Mouse (Mus musculus): ENCODE measurements at regions not wholly inside any gene's neighbourhood (a gene's known extent, or its start where the extent isn't known, plus 50 kb on each side); places are given as distances from the start of the nearest gene placed in this dataset.
A peak's percentile ranks its signal among the peaks of the same experiment; 100 is the strongest.

- DNase-seq, result no peak
Measured at GRCm38 (mm10) chr13:41694749-41695419, 89.2 kb downstream of the Tmem170b start.

- no peak for DNase-seq
Measured at GRCm38 (mm10) chr13:41696767-41697445, 91.2 kb downstream of the Tmem170b start.

DNA sequence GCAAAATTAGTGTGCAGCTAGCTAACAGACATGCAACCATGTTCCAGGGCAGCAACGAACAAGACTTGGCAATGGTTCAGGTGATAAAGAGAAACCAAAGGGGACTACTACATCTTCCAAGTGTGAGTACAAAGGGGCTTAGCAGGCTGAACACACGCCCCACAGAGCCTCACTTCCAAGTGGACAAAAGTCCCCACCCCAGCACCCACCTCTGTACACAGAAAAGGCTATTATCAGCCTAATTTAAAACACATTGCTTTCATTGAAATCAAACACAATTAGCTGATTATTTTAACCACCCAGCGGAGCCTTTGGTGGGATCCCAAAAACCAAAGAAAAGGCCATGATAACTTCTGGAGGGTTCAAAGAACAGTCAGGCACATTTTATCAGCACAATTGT lies 95.6 kb downstream of the Tmem170b start:
- DNase-seq, result no peak

- DNase-seq, result no peak
Measured at GRCm38 (mm10) chr13:41701829-41702231, 96.1 kb downstream of the Tmem170b start.

DNA sequence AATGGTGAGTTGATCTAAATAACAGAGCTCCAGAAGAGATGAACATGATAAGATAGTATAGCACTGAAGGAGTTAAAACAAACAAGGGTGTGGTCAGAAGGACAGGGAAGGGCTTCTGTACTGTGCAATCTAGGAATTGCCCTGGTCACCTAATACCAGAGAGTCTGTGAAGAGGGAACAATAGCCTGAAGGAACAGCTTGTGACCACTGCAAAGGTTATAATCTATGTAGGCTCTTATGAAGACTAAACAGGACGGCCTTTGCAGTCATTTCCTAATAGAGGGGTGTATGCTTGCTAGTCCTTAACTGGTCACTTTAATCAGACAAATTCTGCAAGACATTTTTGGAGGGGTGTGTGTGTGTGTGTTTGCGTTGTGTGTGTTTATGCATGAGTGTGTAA lies 97.5 kb downstream of the Tmem170b start:
- no peak for DNase-seq

DNA sequence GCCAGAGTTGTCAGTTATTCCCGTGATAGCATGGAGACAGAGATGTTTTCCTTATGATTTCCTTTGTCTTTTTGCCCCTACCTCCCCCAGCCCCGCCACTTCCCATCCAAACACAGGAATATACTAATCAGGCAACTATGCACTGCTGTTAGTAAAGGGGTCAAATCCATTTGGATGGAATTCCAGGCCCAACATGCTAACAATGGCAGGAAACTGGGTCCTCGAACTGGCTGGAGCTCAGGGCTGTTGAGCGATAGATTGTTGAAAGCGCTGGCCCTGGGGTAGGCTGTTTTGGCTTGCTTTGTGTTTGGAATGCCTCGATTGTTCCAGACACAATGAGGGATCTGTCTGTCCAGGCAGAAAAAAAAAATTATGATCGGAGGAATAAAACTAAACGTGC lies 97.9 kb downstream of the Tmem170b start:
- no peak for DNase-seq

GRCm38 (mm10) chr13:41704806-41705205 lies 99.1 kb downstream of the Tmem170b start:
- DNase-seq, result no peak

DNA sequence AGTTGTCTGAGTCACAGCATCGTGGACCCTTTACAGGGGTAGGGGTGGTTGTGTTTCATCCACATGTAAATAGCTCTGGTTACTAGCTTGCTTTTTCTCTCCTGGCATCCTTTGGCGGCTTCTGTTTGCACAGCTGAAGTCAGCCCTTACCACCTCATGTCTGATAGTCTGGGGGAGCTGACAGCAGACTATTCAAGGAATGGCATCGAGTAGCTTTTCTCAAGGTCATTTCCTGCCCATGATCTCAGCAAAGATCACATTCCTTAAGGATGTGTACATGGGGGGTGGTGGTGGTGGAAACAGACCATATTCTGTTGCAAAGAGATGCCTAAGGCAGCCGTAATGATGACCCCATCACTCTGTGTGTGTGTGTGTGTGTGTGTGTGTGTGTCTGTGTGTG lies 99.9 kb downstream of the Tmem170b start:
- DNase-seq, result no peak

DNA sequence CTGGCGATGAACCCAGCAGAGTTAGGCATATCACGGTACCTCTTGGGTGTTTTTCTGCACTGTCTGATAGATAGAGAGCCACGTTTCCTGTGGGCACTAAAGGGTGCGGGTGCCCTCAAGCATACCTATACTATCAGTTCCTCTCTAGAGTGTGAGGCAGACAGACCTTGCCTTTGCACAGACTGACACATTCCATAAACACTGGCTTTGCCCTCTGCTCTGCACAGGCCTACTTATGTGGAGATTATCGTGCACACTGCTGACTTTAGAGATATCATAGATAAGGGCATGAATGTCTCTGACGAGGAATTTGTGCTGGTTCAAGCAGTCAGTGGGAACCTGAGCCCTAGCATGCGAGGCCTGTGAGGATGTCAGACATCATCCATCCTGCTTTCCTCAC lies 102.1 kb downstream of the Tmem170b start:
- no peak for DNase-seq

DNA sequence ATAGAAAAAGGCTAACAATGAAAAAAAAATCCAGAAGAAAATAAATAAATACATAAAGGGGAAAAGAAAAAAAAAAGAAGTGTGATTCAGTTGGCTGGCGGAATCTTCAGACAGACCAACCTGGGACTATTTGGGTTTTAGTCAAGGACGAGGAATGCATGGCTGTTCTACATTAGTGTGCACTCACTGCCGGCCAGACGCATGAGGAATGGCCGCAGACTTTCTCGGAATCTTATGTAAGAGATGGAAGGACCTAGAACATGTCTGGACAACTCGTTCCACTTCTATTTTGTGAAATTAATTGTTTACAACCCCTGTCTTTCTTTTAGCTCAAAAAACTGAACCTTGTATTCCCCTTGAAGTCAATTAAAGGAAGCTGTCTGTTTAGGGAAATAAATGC lies 103.4 kb downstream of the Tmem170b start:
- no peak for DNase-seq

GRCm38 (mm10) chr13:41709475-41710227 lies 103.9 kb downstream of the Tmem170b start:
- peak; percentile 73 for DNase-seq

GRCm38 (mm10) chr13:41712616-41713015 lies 106.9 kb downstream of the Tmem170b start:
- no peak for DNase-seq

Measured in thymus, postnatal 25 days (tissue).